Mouse (Mus musculus) neutrophil, adult 65 days (primary cell): ENCODE results near the gene Gm8882. TPM values are rescaled to one million over a fixed set of nuclear protein-coding genes. Genes with fewer than 3 reads are reported as not detected.

Source experiments
- total RNA-seq: library from RNA; stranded (reverse); gene quantifications from 2 replicates; pipeline ENCODE4 v1.2.4, GENCODE M21; 2023

Gm8882 gene
- total RNA-seq, result not detected in 2 replicates

DNA sequence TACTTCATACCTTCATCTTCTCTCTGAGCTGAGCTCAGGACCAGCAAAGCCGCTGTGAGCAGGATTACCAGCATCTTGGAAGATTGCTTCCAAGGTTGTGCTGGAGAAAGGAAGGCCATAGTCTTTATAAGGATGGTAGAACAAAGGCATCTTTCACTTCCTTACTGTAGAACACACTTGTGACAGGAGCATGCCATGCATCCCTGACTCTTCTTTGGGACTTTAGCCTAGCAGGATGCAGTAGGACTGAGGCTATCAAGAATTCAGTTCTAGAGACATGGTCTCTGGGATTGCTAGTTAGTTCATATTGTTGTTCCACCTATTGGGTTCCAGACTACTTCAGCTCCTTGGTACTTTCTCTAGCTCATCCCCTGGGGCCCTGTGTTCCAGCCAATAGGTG lies at the start of gene Gm8882:
Gm8882 (minus strand) TSS at position 101 of the 400 bp plus-strand sequence.

GRCm38 (mm10) chr6:132314657-132315056 lies 49.3 kb downstream of the Gm8882 start, which contains the start of gene Prpmp5:
TSS of gene Prpmp5 (minus strand) at chr6:132314757.

Other genes starting within 250 kb of the Gm8882 start
- gene Prb1, start 153.6 kb downstream of the Gm8882 start, total RNA-seq, result not detected in 2 replicates
- not detected in 2 replicates for gene Prpmp5, start 49.4 kb downstream of the Gm8882 start, total RNA-seq
- not detected in 2 replicates for gene Prh1, start 205.7 kb upstream of the Gm8882 start, total RNA-seq
- not detected in 2 replicates for gene Prp2, start 231.8 kb upstream of the Gm8882 start, total RNA-seq